Mouse (Mus musculus): ENCODE measurements around the gene Pp2d1. TPM values are rescaled to one million over a fixed set of nuclear protein-coding genes. Genes with fewer than 3 reads are reported as not detected.
"Not testable (repeated sequence)": the region's sequence is repeated elsewhere in the genome, so short reads cannot be mapped to it uniquely, and the experiment has no call there.

Pp2d1 gene
- not detected in 2 replicates for polyA plus RNA-seq (2012; rRNA removed)

GRCm38 (mm10) chr17:53539351-53539750 lies at the start of gene Pp2d1:
Gene Pp2d1 (minus strand): TSS chr17:53539451.
- not testable (repeated sequence) for H3K4me3 ChIP-seq (replicated peaks; ENCODE audit: extremely low read depth, low read depth, low read length); H3K4me1 ChIP-seq (ENCODE audit: control insufficient read depth, insufficient read depth, low read length); DNase-seq
- 84% methylated on average over 2 of the region's 2 CpGs for WGBS

- 72% methylated on average over 9 of the region's 9 CpGs for WGBS
- TF ChIP-seq CTCF (IDR thresholded peaks at IDR 0.05; ENCODE audit: insufficient read depth, low read length) (no peak), POLR2A (IDR thresholded peaks at IDR 0.05; ENCODE audit: borderline replicate concordance, extremely low read depth, low read depth, low read length) (no peak)
- Histone ChIP-seq H3K4me3 (replicated peaks; ENCODE audit: extremely low read depth, low read depth, low read length) (no peak overlapping the region), H3K4me1 (ENCODE audit: control insufficient read depth, insufficient read depth, low read length) (peaks cover 21% of the 10 kb centered on the region)
- no peak for DNase-seq
Observed at GRCm38 (mm10) chr17:53588097-53588855, 49.0 kb upstream of the Pp2d1 start.

GRCm38 (mm10) chr17:53587074-53587851 lies 48.0 kb upstream of the Pp2d1 start:
- H3K4me1 ChIP-seq (ENCODE audit: control insufficient read depth, insufficient read depth, low read length): peaks cover 23% of the 10 kb centered on the region
- DNase-seq: peak; percentile 83
- no peak overlapping the region for H3K4me3 ChIP-seq (replicated peaks; ENCODE audit: extremely low read depth, low read depth, low read length)
- WGBS: 9% methylated on average over 14 of the region's 14 CpGs
- TF ChIP-seq POLR2A (IDR thresholded peaks at IDR 0.05; ENCODE audit: borderline replicate concordance, extremely low read depth, low read depth, low read length): no peak
- no peak for TF ChIP-seq CTCF (IDR thresholded peaks at IDR 0.05; ENCODE audit: insufficient read depth, low read length)

- peaks cover 30% of the 10 kb centered on the region for H3K4me1 ChIP-seq (ENCODE audit: control insufficient read depth, insufficient read depth, low read length)
- no peak overlapping the region for H3K4me3 ChIP-seq (replicated peaks; ENCODE audit: extremely low read depth, low read depth, low read length)
- no peak for DNase-seq
- TF ChIP-seq POLR2A (IDR thresholded peaks at IDR 0.05; ENCODE audit: borderline replicate concordance, extremely low read depth, low read depth, low read length): no peak
- no peak for TF ChIP-seq CTCF (IDR thresholded peaks at IDR 0.05; ENCODE audit: insufficient read depth, low read length)
- WGBS: 59% methylated on average over 11 of the region's 11 CpGs
Observed at GRCm38 (mm10) chr17:53583846-53584579, 44.8 kb upstream of the Pp2d1 start.

GRCm38 (mm10) chr17:53582805-53583204 lies 43.6 kb upstream of the Pp2d1 start:
- no peak for TF ChIP-seq CTCF (IDR thresholded peaks at IDR 0.05; ENCODE audit: insufficient read depth, low read length)
- no peak for TF ChIP-seq POLR2A (IDR thresholded peaks at IDR 0.05; ENCODE audit: borderline replicate concordance, extremely low read depth, low read depth, low read length)
- DNase-seq: no peak
- H3K4me3 ChIP-seq (replicated peaks; ENCODE audit: extremely low read depth, low read depth, low read length): no peak overlapping the region
- peaks cover 35% of the 10 kb centered on the region for H3K4me1 ChIP-seq (ENCODE audit: control insufficient read depth, insufficient read depth, low read length)
- WGBS: 91% methylated on average over 7 of the region's 7 CpGs

- 44% methylated on average over 4 of the region's 4 CpGs for WGBS
- peaks cover 33% of the 10 kb centered on the region for H3K4me1 ChIP-seq (ENCODE audit: control insufficient read depth, insufficient read depth, low read length)
- TF ChIP-seq CTCF (IDR thresholded peaks at IDR 0.05; ENCODE audit: insufficient read depth, low read length) (no peak), POLR2A (IDR thresholded peaks at IDR 0.05; ENCODE audit: borderline replicate concordance, extremely low read depth, low read depth, low read length) (no peak)
- no peak for DNase-seq
- H3K4me3 ChIP-seq (replicated peaks; ENCODE audit: extremely low read depth, low read depth, low read length): no peak overlapping the region
Observed at GRCm38 (mm10) chr17:53582026-53582585, 42.9 kb upstream of the Pp2d1 start.

GRCm38 (mm10) chr17:53580237-53580636 lies 41.0 kb upstream of the Pp2d1 start:
- DNase-seq: no peak
- 45% methylated on average over 3 of the region's 3 CpGs for WGBS
- no peak overlapping the region for H3K4me3 ChIP-seq (replicated peaks; ENCODE audit: extremely low read depth, low read depth, low read length)
- H3K4me1 ChIP-seq (ENCODE audit: control insufficient read depth, insufficient read depth, low read length): peaks cover 27% of the 10 kb centered on the region
- TF ChIP-seq CTCF (IDR thresholded peaks at IDR 0.05; ENCODE audit: insufficient read depth, low read length) (no peak), POLR2A (IDR thresholded peaks at IDR 0.05; ENCODE audit: borderline replicate concordance, extremely low read depth, low read depth, low read length) (no peak)

- Histone ChIP-seq H3K4me3 (replicated peaks; ENCODE audit: extremely low read depth, low read depth, low read length) (no peak overlapping the region), H3K4me1 (ENCODE audit: control insufficient read depth, insufficient read depth, low read length) (peaks cover 24% of the 10 kb centered on the region)
- TF ChIP-seq POLR2A (IDR thresholded peaks at IDR 0.05; ENCODE audit: borderline replicate concordance, extremely low read depth, low read depth, low read length) (no peak), CTCF (IDR thresholded peaks at IDR 0.05; ENCODE audit: insufficient read depth, low read length) (no peak)
- no peak for DNase-seq
- 70% methylated on average over 4 of the region's 4 CpGs for WGBS
Observed at GRCm38 (mm10) chr17:53579612-53580011, 40.4 kb upstream of the Pp2d1 start.

GRCm38 (mm10) chr17:53578776-53579175 lies 39.5 kb upstream of the Pp2d1 start:
- 58% methylated on average over 9 of the region's 9 CpGs for WGBS
- H3K4me3 ChIP-seq (replicated peaks; ENCODE audit: extremely low read depth, low read depth, low read length): no peak overlapping the region
- peaks cover 17% of the 10 kb centered on the region for H3K4me1 ChIP-seq (ENCODE audit: control insufficient read depth, insufficient read depth, low read length)
- TF ChIP-seq POLR2A (IDR thresholded peaks at IDR 0.05; ENCODE audit: borderline replicate concordance, extremely low read depth, low read depth, low read length): no peak
- no peak for TF ChIP-seq CTCF (IDR thresholded peaks at IDR 0.05; ENCODE audit: insufficient read depth, low read length)
- no peak for DNase-seq
